In genomic region chr13:70243598-70244157, GRCm38 (mm10) we compare ENCODE assay signal across 29 mouse cellular contexts.
A peak's percentile ranks its signal among the peaks of the same experiment; 100 is the strongest.
DNase-seq lines count a peak whose midpoint lies in the region; ATAC-seq and TF ChIP-seq lines count a peak whose summit lies in the region.
"Had no signal": no experiment of that assay in that cellular context is flagged by ENCODE, and none has a peak within 500 bp of the region (broad histone marks: within the 10 kb centered on the region; RNA-seq: fewer than 3 reads in every experiment).

No protein-coding gene starts in this region.

- H3K4me1 ChIP-seq in limb, embryonic 11.5 days (ENCODE audit: control insufficient read depth, insufficient read depth, low read length) = no peaks in the 10 kb centered on the region
- no peaks in the 10 kb centered on the region for H3K4me1 ChIP-seq in limb, embryonic 10.5 days
- H3K4me1 ChIP-seq in midbrain, embryonic 13.5 days (replicated peaks) = 0 out of 2 replicates have a peak, but pooled peaks cover 3% of the 10 kb centered on the region
- H3K4me1 ChIP-seq in midbrain, embryonic 16.5 days (ENCODE audit: control insufficient read depth, insufficient read depth, low read length) = no peaks in the 10 kb centered on the region
- peaks cover 5% of the 10 kb centered on the region; the same call in 1 of the 2 replicates for H3K4me1 ChIP-seq in forebrain, embryonic 12.5 days
- no peaks in the 10 kb centered on the region for H3K4me1 ChIP-seq in forebrain, postnatal 0 days (ENCODE audit: insufficient read depth)
- H3K4me1 ChIP-seq: embryonic facial prominence, embryonic 10.5 days; embryonic facial prominence, embryonic 15.5 days; hindbrain, embryonic 12.5 days; neural tube, embryonic 12.5 days had no signal

- TF ChIP-seq CTCF in forebrain, postnatal 0 days (IDR thresholded peaks at IDR 0.05; ENCODE audit: low read depth) = no peak

- H3K4me3 ChIP-seq in limb, embryonic 11.5 days (ENCODE audit: low read depth, low read length) = no peak overlapping the region
- H3K4me3 ChIP-seq in limb, embryonic 10.5 days = no peak overlapping the region
- H3K4me3 ChIP-seq in midbrain, embryonic 13.5 days (replicated peaks) = no peak overlapping the region
- no peak overlapping the region for H3K4me3 ChIP-seq in midbrain, embryonic 16.5 days (ENCODE audit: low read depth, low read length)
- H3K4me3 ChIP-seq in forebrain, embryonic 12.5 days (replicated peaks) = no peak overlapping the region
- no peak overlapping the region for H3K4me3 ChIP-seq in forebrain, postnatal 0 days (ENCODE audit: low read depth, low read length)
- H3K4me3 ChIP-seq: embryonic facial prominence, embryonic 10.5 days; embryonic facial prominence, embryonic 15.5 days; hindbrain, embryonic 12.5 days; myocyte; neural tube, embryonic 12.5 days had no signal

- H3K9me3 ChIP-seq in limb, embryonic 11.5 days (ENCODE audit: control insufficient read depth, low read length) = no peaks in the 10 kb centered on the region
- H3K9me3 ChIP-seq in limb, embryonic 10.5 days (replicated peaks) = no peaks in the 10 kb centered on the region
- H3K9me3 ChIP-seq in midbrain, embryonic 13.5 days = no peaks in the 10 kb centered on the region
- H3K9me3 ChIP-seq in midbrain, embryonic 16.5 days (replicated peaks; ENCODE audit: control insufficient read depth, low read length, poor library complexity, severe bottlenecking) = no peaks in the 10 kb centered on the region
- H3K9me3 ChIP-seq in forebrain, embryonic 12.5 days = no peaks in the 10 kb centered on the region
- no peaks in the 10 kb centered on the region for H3K9me3 ChIP-seq in forebrain, postnatal 0 days (ENCODE audit: low read length)
- H3K9me3 ChIP-seq: embryonic facial prominence, embryonic 10.5 days; embryonic facial prominence, embryonic 15.5 days; hindbrain, embryonic 12.5 days; neural tube, embryonic 12.5 days had no signal

- H3K27me3 ChIP-seq in limb, embryonic 11.5 days (ENCODE audit: control insufficient read depth, insufficient read depth, low read length) = no peaks in the 10 kb centered on the region
- no peaks in the 10 kb centered on the region for H3K27me3 ChIP-seq in limb, embryonic 10.5 days (ENCODE audit: low read depth, poor library complexity, severe bottlenecking)
- no peaks in the 10 kb centered on the region for H3K27me3 ChIP-seq in midbrain, embryonic 13.5 days
- no peaks in the 10 kb centered on the region for H3K27me3 ChIP-seq in midbrain, embryonic 16.5 days (ENCODE audit: control insufficient read depth, insufficient read depth, low read depth, low read length)
- no peaks in the 10 kb centered on the region for H3K27me3 ChIP-seq in forebrain, embryonic 12.5 days
- H3K27me3 ChIP-seq in forebrain, postnatal 0 days (ENCODE audit: insufficient read depth, low read length) = no peaks in the 10 kb centered on the region
- H3K27me3 ChIP-seq: embryonic facial prominence, embryonic 15.5 days; hindbrain, embryonic 12.5 days; neural tube, embryonic 12.5 days had no signal

- no peak overlapping the region for H3K27ac ChIP-seq in limb, embryonic 11.5 days (replicated peaks; ENCODE audit: low read depth, low read length)
- no peak overlapping the region for H3K27ac ChIP-seq in limb, embryonic 10.5 days
- no peak overlapping the region for H3K27ac ChIP-seq in midbrain, embryonic 13.5 days
- H3K27ac ChIP-seq in midbrain, embryonic 16.5 days (ENCODE audit: low read length) = no peak overlapping the region
- H3K27ac ChIP-seq in forebrain, embryonic 12.5 days = no peak overlapping the region
- no peak overlapping the region for H3K27ac ChIP-seq in forebrain, postnatal 0 days (ENCODE audit: low read depth, low read length)
- H3K27ac ChIP-seq: embryonic facial prominence, embryonic 10.5 days; embryonic facial prominence, embryonic 15.5 days; hindbrain, embryonic 12.5 days; kidney, postnatal 0 days; liver, embryonic 14.5 days; neural tube, embryonic 12.5 days had no signal

- H3K4me2 ChIP-seq in limb, embryonic 11.5 days (ENCODE audit: low read depth, severe bottlenecking) = no peak overlapping the region
- no peak overlapping the region for H3K4me2 ChIP-seq in midbrain, embryonic 13.5 days (replicated peaks)
- no peak overlapping the region for H3K4me2 ChIP-seq in midbrain, embryonic 16.5 days (ENCODE audit: low read length)
- no peak overlapping the region for H3K4me2 ChIP-seq in forebrain, embryonic 12.5 days
- H3K4me2 ChIP-seq in forebrain, postnatal 0 days (ENCODE audit: low read depth) = no peak overlapping the region
- H3K4me2 ChIP-seq: embryonic facial prominence, embryonic 15.5 days; heart, embryonic 11.5 days; hindbrain, embryonic 12.5 days; neural tube, embryonic 12.5 days had no signal

- no peaks in the 10 kb centered on the region for H3K36me3 ChIP-seq in limb, embryonic 11.5 days (ENCODE audit: control insufficient read depth, insufficient read depth, low read length)
- H3K36me3 ChIP-seq in limb, embryonic 10.5 days = no peaks in the 10 kb centered on the region
- H3K36me3 ChIP-seq in midbrain, embryonic 13.5 days = no peaks in the 10 kb centered on the region
- no peaks in the 10 kb centered on the region for H3K36me3 ChIP-seq in midbrain, embryonic 16.5 days (ENCODE audit: control insufficient read depth, insufficient read depth, low read length)
- H3K36me3 ChIP-seq in forebrain, embryonic 12.5 days (replicated peaks) = no peaks in the 10 kb centered on the region
- H3K36me3 ChIP-seq in forebrain, postnatal 0 days (ENCODE audit: insufficient read depth) = no peaks in the 10 kb centered on the region
- H3K36me3 ChIP-seq: embryonic facial prominence, embryonic 10.5 days; embryonic facial prominence, embryonic 15.5 days; G1E; hindbrain, embryonic 12.5 days; neural tube, embryonic 12.5 days had no signal

- ATAC-seq in limb, embryonic 11.5 days (ENCODE audit: insufficient number of reproducible peaks, low FRiP score, low TSS enrichment, low read depth) = no peak
- peak; percentile 50; the same call in 1 of the 2 replicates for ATAC-seq in midbrain, embryonic 13.5 days
- ATAC-seq in midbrain, embryonic 16.5 days = no peak
- ATAC-seq in forebrain, embryonic 12.5 days (ENCODE audit: low FRiP score) = 0 out of 2 replicates have a peak, but pooled peaks have one; percentile 3
- peak; percentile 48 for ATAC-seq in forebrain, postnatal 0 days
- ATAC-seq: intestine, embryonic 16.5 days had no signal

- 92% methylated on average over 4 of the region's 4 CpGs for WGBS in limb, embryonic 11.5 days
- WGBS in limb, embryonic 10.5 days = 92% methylated on average over 4 of the region's 4 CpGs
- 76% methylated on average over 4 of the region's 4 CpGs for WGBS in midbrain, embryonic 13.5 days
- WGBS in midbrain, embryonic 16.5 days = 71% methylated on average over 4 of the region's 4 CpGs
- 75% methylated on average over 4 of the region's 4 CpGs for WGBS in forebrain, embryonic 12.5 days
- 51% methylated on average over 4 of the region's 4 CpGs for WGBS in forebrain, postnatal 0 days

- DNase-seq in limb, embryonic 11.5 days (ENCODE audit: low spot score) = peak; percentile 3
- no peak for DNase-seq in limb, embryonic 10.5 days (ENCODE audit: low spot score)
- no peak for DNase-seq in forebrain, postnatal 0 days
- DNase-seq in right cerebral cortex, adult 2 months (ENCODE audit: low spot score in 2 of 2) = no peak
- DNase-seq: adrenal gland, adult 8-10 months; cerebellum, adult 8-10 months; cerebellum, postnatal 25 days; gastrocnemius, postnatal 25 days; heart, adult 18-20 months; heart, postnatal 36 days; kidney, adult 8-10 months; layer of hippocampus, postnatal 36 days; left cerebral cortex, postnatal 4 days; liver; lung, adult 2 months; right cerebral cortex, postnatal 14 days had no signal

- no peak overlapping the region for H3K9ac ChIP-seq in limb, embryonic 11.5 days (ENCODE audit: low read length)
- H3K9ac ChIP-seq in midbrain, embryonic 13.5 days (replicated peaks) = no peak overlapping the region
- H3K9ac ChIP-seq in midbrain, embryonic 16.5 days (ENCODE audit: low read depth, low read length) = no peak overlapping the region
- no peak overlapping the region for H3K9ac ChIP-seq in forebrain, embryonic 12.5 days
- H3K9ac ChIP-seq in forebrain, postnatal 0 days = no peak overlapping the region
- H3K9ac ChIP-seq: embryonic facial prominence, embryonic 15.5 days; hindbrain, embryonic 12.5 days; liver, embryonic 14.5 days; neural tube, embryonic 12.5 days had no signal

Comparison
In these comparisons a context has a peak if more than half of its experiments do, and no peak if none do; other contexts are left out.
1. ATAC-seq: peak in midbrain, embryonic 13.5 days (single experiment), forebrain, embryonic 12.5 days (single experiment) and forebrain, postnatal 0 days (single experiment); none in limb, embryonic 11.5 days (single experiment) and midbrain, embryonic 16.5 days (single experiment).